Comparison of ENCODE assay signal across 27 mouse cellular contexts in genomic region chr3:79514304-79514703, GRCm38 (mm10).
"Had no signal": no experiment of that assay in that cellular context is flagged by ENCODE, and none has a peak within 500 bp of the region (broad histone marks: within the 10 kb centered on the region; RNA-seq: fewer than 3 reads in every experiment).

No protein-coding gene starts in this region.

- H3K4me3 ChIP-seq: gastrocnemius, adult 2 months; heart, embryonic 10.5 days; heart, embryonic 12.5 days; heart, embryonic 15.5 days; hindbrain, embryonic 10.5 days; hindbrain, embryonic 12.5 days; intestine, embryonic 15.5 days; kidney, embryonic 15.5 days; limb, embryonic 13.5 days; limb, embryonic 15.5 days; liver, embryonic 12.5 days had no signal

- ATAC-seq: hindbrain, embryonic 16.5 days; inflammation-experienced regulatory T-cells, adult 6 months; intestine, embryonic 15.5 days; intestine, postnatal 0 days; liver, embryonic 12.5 days had no signal

- H3K27ac ChIP-seq: gastrocnemius, adult 2 months; heart, embryonic 10.5 days; heart, embryonic 15.5 days; hindbrain, embryonic 10.5 days; hindbrain, embryonic 12.5 days; hindbrain, embryonic 14.5 days; intestine, embryonic 15.5 days; kidney, embryonic 15.5 days; kidney, postnatal 0 days; limb, embryonic 13.5 days; limb, embryonic 15.5 days; liver, embryonic 12.5 days; liver, embryonic 14.5 days had no signal

- DNase-seq: gastrocnemius, adult 2 months; gastrocnemius, postnatal 10 days; gastrocnemius, postnatal 25 days; heart, adult 18-20 months; heart, postnatal 14 days; heart, postnatal 36 days; kidney, adult 2 months; kidney, adult 9 months; kidney, postnatal 14 days; kidney, postnatal 36 days; left cerebral cortex, postnatal 4 days had no signal
